Comparison of ENCODE assay signal across 8 mouse cellular contexts in the genomic region with DNA sequence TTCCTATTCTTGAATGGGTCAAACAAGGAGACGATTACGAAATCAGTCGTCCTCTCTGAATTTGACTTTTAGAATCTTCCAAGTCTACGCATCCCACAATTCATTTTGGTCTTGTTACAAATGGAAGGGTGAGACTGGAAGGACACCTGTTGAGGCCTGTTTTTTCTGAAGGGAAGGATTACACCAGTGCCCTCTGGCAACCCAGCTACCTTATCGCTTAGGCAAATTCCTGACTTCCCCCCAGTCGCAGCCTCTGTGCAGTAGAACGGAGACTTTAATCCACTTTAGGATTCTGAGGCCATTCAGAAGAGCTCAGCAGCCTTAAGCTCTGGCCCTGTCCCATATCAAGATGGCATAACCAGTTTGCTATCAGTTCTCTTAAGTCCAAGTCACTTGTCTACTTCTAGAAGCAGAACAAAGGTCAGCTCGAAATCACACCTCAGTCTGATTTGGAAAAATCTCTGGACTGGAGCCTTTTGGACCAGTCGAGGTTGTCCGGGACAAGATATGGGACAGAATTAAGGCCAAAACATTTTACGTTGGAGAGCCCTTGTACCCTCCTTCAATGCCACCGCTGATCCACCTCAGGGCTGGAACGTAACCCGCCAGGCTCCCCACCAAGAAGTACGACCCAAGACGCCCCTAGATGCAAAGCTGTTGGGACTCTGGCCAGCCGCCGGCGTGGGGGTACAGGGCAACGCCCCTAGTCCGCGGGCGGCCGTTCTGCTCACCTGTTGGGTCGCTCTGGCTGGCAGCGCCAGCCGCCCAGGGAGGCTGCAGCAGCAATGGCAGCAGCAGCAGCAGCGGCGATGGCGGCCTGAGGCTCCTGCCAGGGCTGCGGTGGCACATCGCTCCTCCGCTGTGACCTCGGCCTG. TPM values are rescaled to one million over a fixed set of nuclear protein-coding genes. Genes with fewer than 3 reads are reported as not detected.
DNase-seq lines count a peak whose midpoint lies in the region; ATAC-seq and TF ChIP-seq lines count a peak whose summit lies in the region.

No protein-coding gene starts in this region.

- no peak for ATAC-seq in forebrain, embryonic 15.5 days (replicated peaks)
- no peak for ATAC-seq in limb, embryonic 14.5 days (ENCODE audit: low FRiP score, low read depth)

- TF ChIP-seq CTCF in small intestine, adult 2 months (IDR thresholded peaks at IDR 0.05; ENCODE audit: extremely low read depth, insufficient read length, insufficient replicate concordance, low read depth, low read length), result no peak

- 14% methylated on average over 34 of the region's 34 CpGs for WGBS in forebrain, embryonic 15.5 days
- WGBS in limb, embryonic 14.5 days, result 18% methylated on average over 34 of the region's 34 CpGs
- WGBS in small intestine, adult 2 months, result 17% methylated on average over 34 of the region's 34 CpGs

- H3K27ac ChIP-seq in forebrain, embryonic 15.5 days (replicated peaks), result no peak overlapping the region
- no peak overlapping the region for H3K27ac ChIP-seq in limb, embryonic 14.5 days (replicated peaks; ENCODE audit: low read depth, low read length)
- peak overlapping the region; percentile 38 for H3K27ac ChIP-seq in small intestine, adult 2 months (ENCODE audit: insufficient read depth, low read depth, low read length)

- DNase-seq in spleen, adult 18-20 months, result peak; percentile 34 to 48
- DNase-seq in spleen, postnatal 10 days (ENCODE audit: low spot score in 2 of 2), result no peak
- no peak for DNase-seq in limb, embryonic 14.5 days (ENCODE audit: low spot score)
- DNase-seq in gastrocnemius, postnatal 4 days (ENCODE audit: low spot score in 2 of 2), result no peak
- DNase-seq in cerebellum, adult 9-10 months, result no peak
- DNase-seq in layer of hippocampus, adult 18-20 months (ENCODE audit: low spot score in 2 of 2), result no peak

- H3K27me3 ChIP-seq in forebrain, embryonic 15.5 days, result peaks cover 17% of the 10 kb centered on the region
- peaks cover 16% of the 10 kb centered on the region for H3K27me3 ChIP-seq in limb, embryonic 14.5 days (ENCODE audit: control insufficient read depth, insufficient read depth, low read length)
- no peaks in the 10 kb centered on the region for H3K27me3 ChIP-seq in small intestine, adult 2 months (ENCODE audit: control insufficient read depth, insufficient read depth, low read length)

- no peak for TF ChIP-seq POLR2A in limb, embryonic 14.5 days (IDR thresholded peaks at IDR 0.05; ENCODE audit: borderline replicate concordance, extremely low read depth, insufficient read depth, insufficient read length)
- no peak for TF ChIP-seq POLR2A in small intestine, adult 2 months (IDR thresholded peaks at IDR 0.05; ENCODE audit: low read depth, low read length)

- H3K36me3 ChIP-seq in forebrain, embryonic 15.5 days, result no peaks in the 10 kb centered on the region
- H3K36me3 ChIP-seq in limb, embryonic 14.5 days (ENCODE audit: control insufficient read depth, insufficient read depth, low read length), result no peaks in the 10 kb centered on the region
- H3K36me3 ChIP-seq in small intestine, adult 2 months (ENCODE audit: control insufficient read depth, insufficient read depth, low read length), result no peaks in the 10 kb centered on the region

- peak overlapping the region; percentile 29 for H3K4me3 ChIP-seq in forebrain, embryonic 15.5 days
- peak overlapping the region; percentile 37 for H3K4me3 ChIP-seq in limb, embryonic 14.5 days (replicated peaks; ENCODE audit: low read length)
- peak overlapping the region; percentile 71 for H3K4me3 ChIP-seq in small intestine, adult 2 months (ENCODE audit: low read depth, low read length)

- peak overlapping the region; percentile 44 for H3K4me2 ChIP-seq in forebrain, embryonic 15.5 days (replicated peaks)
- H3K4me2 ChIP-seq in limb, embryonic 14.5 days (replicated peaks; ENCODE audit: low read depth, low read length, severe bottlenecking), result peak overlapping the region; percentile 69

- peaks cover 8% of the 10 kb centered on the region for H3K4me1 ChIP-seq in forebrain, embryonic 15.5 days
- H3K4me1 ChIP-seq in limb, embryonic 14.5 days (ENCODE audit: control insufficient read depth, insufficient read depth, low read length), result peaks cover 7% of the 10 kb centered on the region; the same call in 1 of the 2 replicates
- H3K4me1 ChIP-seq in small intestine, adult 2 months (ENCODE audit: control insufficient read depth, insufficient read depth, insufficient read length, low read length), result peaks cover 15% of the 10 kb centered on the region; the same call in 1 of the 2 replicates

- H3K9ac ChIP-seq in forebrain, embryonic 15.5 days (replicated peaks), result no peak overlapping the region
- peak overlapping the region; percentile 43 for H3K9ac ChIP-seq in limb, embryonic 14.5 days (ENCODE audit: low read depth, low read length, severe bottlenecking)

- H3K9me3 ChIP-seq in forebrain, embryonic 15.5 days, result no peaks in the 10 kb centered on the region
- no peaks in the 10 kb centered on the region for H3K9me3 ChIP-seq in limb, embryonic 14.5 days (ENCODE audit: control insufficient read depth, low read length)

RNA-seq across cellular contexts. Expression of a gene that starts 0.7 kb away (rescaled TPM):
- polyA plus RNA-seq in forebrain, embryonic 15.5 days (2015; fragmentation: Nextera tagmentation; extraction: Ambion mirVana), result 0.29 and 0.34 TPM in 2 replicates
- polyA plus RNA-seq in limb, embryonic 14.5 days (2012; rRNA removed), result 4.0 and 5.6 TPM in 2 replicates
- 14.3 and 19.8 TPM in 2 replicates for polyA plus RNA-seq in limb, embryonic 14.5 days (2014; fragmentation: Nextera tagmentation; extraction: Ambion mirVana)
- polyA plus RNA-seq in small intestine, adult 2 months (2012; rRNA removed), result 23.6 and 84.9 TPM in 2 replicates
- 10 to 100 TPM; 14.2 to 15.5 TPM for total RNA-seq in gastrocnemius, postnatal 4 days (2021)
- total RNA-seq in layer of hippocampus, adult 18-20 months (2021), result under 1 TPM in 1 of 2 experiments, not detected in 1; 0.30 TPM

Comparison
In these comparisons a context has a peak if more than half of its experiments do, and no peak if none do; other contexts are left out.
1. DNase-seq: peak in spleen, adult 18-20 months (2 of 2); none in spleen, postnatal 10 days (0 of 2), limb, embryonic 14.5 days (single experiment), gastrocnemius, postnatal 4 days (0 of 2), cerebellum, adult 9-10 months (single experiment) and layer of hippocampus, adult 18-20 months (0 of 2).
2. Peak in every context shown above with its lines, with median percentiles within 50 percentile points of each other: H3K4me3 ChIP-seq.